Mouse (Mus musculus) embryonic facial prominence, embryonic 11.5 days (tissue): ENCODE results near the gene Ralgapa2. TPM values are rescaled to one million over a fixed set of nuclear protein-coding genes. Genes with fewer than 3 reads are reported as not detected.

Source experiments
- ATAC-seq: fragments of 200-750 bp; cut with Nextera tagmentation; replicated peaks from 2 replicates; pipeline ENCODE4 v1.8.0; 2017; ENCODE audit warnings: low read depth; ENCODE audit not compliant: insufficient number of reproducible peaks, low FRiP score, low TSS enrichment
- DNase-seq: peaks from one replicate; pipeline ENCODE4 v3.0.0-alpha.2; 2015; ENCODE audit warnings: low spot score
- H3K27ac ChIP-seq: fragments of 300-500 bp; sonication (generic); replicated peaks from 2 replicates; pipeline ENCODE4 v1.5.1; 2014; ENCODE audit warnings: mild to moderate bottlenecking, low read depth, low read length, control low read depth
- H3K27me3 ChIP-seq: fragments of 300-500 bp; sonication (generic); 2 replicates; pipeline ENCODE4 v1.6.1; 2014; ENCODE audit warnings: mild to moderate bottlenecking, low read length, moderate library complexity, mixed read lengths; ENCODE audit not compliant: control insufficient read depth, insufficient read depth
- H3K36me3 ChIP-seq: fragments of 300-500 bp; sonication (generic); replicated peaks from 2 replicates; pipeline ENCODE4 v1.6.1; 2014; ENCODE audit warnings: low read depth, mild to moderate bottlenecking, low read length, moderate library complexity, mixed read lengths; ENCODE audit not compliant: control insufficient read depth, insufficient read depth
- H3K4me1 ChIP-seq: fragments of 300-500 bp; sonication (generic); 2 replicates; pipeline ENCODE4 v1.6.1; 2014; ENCODE audit warnings: low read length, mixed read lengths; ENCODE audit not compliant: control insufficient read depth, insufficient read depth
- H3K4me2 ChIP-seq: fragments of 300-500 bp; sonication (generic); 2 replicates; pipeline ENCODE4 v1.6.1; 2014; ENCODE audit warnings: low read depth, mild to moderate bottlenecking, control low read depth, low read length, moderate library complexity
- H3K4me3 ChIP-seq: fragments of 300-500 bp; sonication (generic); 2 replicates; pipeline ENCODE4 v1.5.1; 2014; ENCODE audit warnings: low read depth, low read length, control low read depth
- H3K9ac ChIP-seq: fragments of 300-500 bp; sonication (generic); replicated peaks from 2 replicates; pipeline ENCODE4 v1.6.1; 2014; ENCODE audit warnings: mild to moderate bottlenecking, control low read depth, low read length
- H3K9me3 ChIP-seq: fragments of 300-500 bp; sonication (generic); replicated peaks from 2 replicates; pipeline ENCODE4 v1.6.1; 2016; ENCODE audit warnings: mild to moderate bottlenecking, low read length, inconsistent platforms, mixed read lengths; ENCODE audit not compliant: control insufficient read depth
- WGBS: fragments of 180-500 bp; shearing (Covaris S2); extraction: QIAGEN DNeasy Blood & Tissue Kit; methylation state at CpG from one replicate; pipeline ENCODE4 v1.1.7; 2014; 5-methylcytosine and 5-hydroxymethylcytosine counted together
- polyA plus RNA-seq: library from polyadenylated mRNA; unstranded; fragments of >200 nt; fragmentation: Nextera tagmentation; extraction: Ambion mirVana; gene quantifications from 2 replicates; pipeline ENCODE4 v1.2.1, GENCODE M21; 2014

Ralgapa2 gene
- polyA plus RNA-seq, 1 experiment from 2014 or later, result 8.2 TPM

- Histone ChIP-seq H3K27me3 (no peaks in the 10 kb centered on the region), H3K4me2 (no peak overlapping the region), H3K4me1 (no peaks in the 10 kb centered on the region), H3K9me3 (no peaks in the 10 kb centered on the region), H3K27ac (no peak overlapping the region), H3K4me3 (no peak overlapping the region), H3K36me3 (no peaks in the 10 kb centered on the region), H3K9ac (no peak overlapping the region)
- 88% methylated on average over 6 of the region's 6 CpGs for WGBS
- DNase-seq, result no peak
- ATAC-seq, result no peak
Measured at GRCm38 (mm10) chr2:146398211-146398865, 113.8 kb downstream of the Ralgapa2 start.

GRCm38 (mm10) chr2:146387211-146387610 is 124.9 kb downstream of the Ralgapa2 start:
- H3K4me3 ChIP-seq, result no peak overlapping the region
- H3K27me3 ChIP-seq, result no peaks in the 10 kb centered on the region
- ATAC-seq, result no peak
- H3K4me2 ChIP-seq, result no peak overlapping the region
- DNase-seq, result peak; percentile 14
- H3K27ac ChIP-seq, result no peak overlapping the region
- H3K9me3 ChIP-seq, result no peaks in the 10 kb centered on the region
- 72% methylated on average over 2 of the region's 2 CpGs for WGBS
- H3K4me1 ChIP-seq, result no peaks in the 10 kb centered on the region
- H3K36me3 ChIP-seq, result no peaks in the 10 kb centered on the region
- H3K9ac ChIP-seq, result no peak overlapping the region

GRCm38 (mm10) chr2:146384582-146384981 is 127.6 kb downstream of the Ralgapa2 start:
- no peaks in the 10 kb centered on the region for H3K27me3 ChIP-seq
- no peak for ATAC-seq
- peak; percentile 46 for DNase-seq

GRCm38 (mm10) chr2:146376293-146376692 is 135.9 kb downstream of the Ralgapa2 start:
- Histone ChIP-seq H3K9me3 (no peaks in the 10 kb centered on the region), H3K4me1 (no peaks in the 10 kb centered on the region), H3K9ac (no peak overlapping the region), H3K4me2 (no peak overlapping the region), H3K27me3 (no peaks in the 10 kb centered on the region), H3K36me3 (no peaks in the 10 kb centered on the region), H3K4me3 (no peak overlapping the region), H3K27ac (no peak overlapping the region)
- DNase-seq (no peak), ATAC-seq (no peak)
- 81% methylated on average over 5 of the region's 5 CpGs for WGBS

More at GRCm38 (mm10) chr2:146384582-146384981, 127.6 kb downstream of the Ralgapa2 start:
- no peak overlapping the region for H3K27ac ChIP-seq
- no peaks in the 10 kb centered on the region for H3K9me3 ChIP-seq
- no peaks in the 10 kb centered on the region for H3K4me1 ChIP-seq
- no peak overlapping the region for H3K9ac ChIP-seq
- H3K4me2 ChIP-seq, result no peak overlapping the region
- 45% methylated on average over 1 of the region's 1 CpGs for WGBS
- H3K4me3 ChIP-seq, result no peak overlapping the region
- H3K36me3 ChIP-seq, result no peaks in the 10 kb centered on the region

- no peaks in the 10 kb centered on the region for H3K27me3 ChIP-seq
- no peak overlapping the region for H3K9ac ChIP-seq
- DNase-seq, result no peak
- H3K9me3 ChIP-seq, result no peaks in the 10 kb centered on the region
- H3K36me3 ChIP-seq, result no peaks in the 10 kb centered on the region
- no peak for ATAC-seq
- H3K4me1 ChIP-seq, result no peaks in the 10 kb centered on the region
- H3K4me2 ChIP-seq, result no peak overlapping the region
- no peak overlapping the region for H3K27ac ChIP-seq
- WGBS, result 60% methylated on average over 12 of the region's 12 CpGs
- no peak overlapping the region for H3K4me3 ChIP-seq
Measured at GRCm38 (mm10) chr2:146366098-146366497, 146.0 kb downstream of the Ralgapa2 start.

GRCm38 (mm10) chr2:146365368-146365983 is 146.7 kb downstream of the Ralgapa2 start:
- H3K27ac ChIP-seq, result no peak overlapping the region
- H3K36me3 ChIP-seq, result no peaks in the 10 kb centered on the region
- no peaks in the 10 kb centered on the region for H3K27me3 ChIP-seq
- no peak overlapping the region for H3K4me2 ChIP-seq
- H3K4me1 ChIP-seq, result no peaks in the 10 kb centered on the region
- ATAC-seq (no peak), DNase-seq (peak; percentile 26)
- no peak overlapping the region for H3K4me3 ChIP-seq
- WGBS, result 55% methylated on average over 11 of the region's 11 CpGs
- H3K9ac ChIP-seq, result no peak overlapping the region
- H3K9me3 ChIP-seq, result no peaks in the 10 kb centered on the region

- Histone ChIP-seq H3K27ac (no peak overlapping the region), H3K36me3 (no peaks in the 10 kb centered on the region), H3K4me3 (no peak overlapping the region), H3K9me3 (no peaks in the 10 kb centered on the region), H3K4me2 (no peak overlapping the region), H3K27me3 (no peaks in the 10 kb centered on the region), H3K4me1 (no peaks in the 10 kb centered on the region), H3K9ac (no peak overlapping the region)
- DNase-seq (no peak), ATAC-seq (no peak)
- WGBS, result 68% methylated on average over 2 of the region's 2 CpGs
Measured at GRCm38 (mm10) chr2:146363483-146363882, 148.7 kb downstream of the Ralgapa2 start.

- DNase-seq (no peak), ATAC-seq (no peak)
- Histone ChIP-seq H3K27me3 (no peaks in the 10 kb centered on the region), H3K4me1 (no peaks in the 10 kb centered on the region), H3K4me3 (no peak overlapping the region), H3K27ac (no peak overlapping the region), H3K9me3 (no peaks in the 10 kb centered on the region), H3K9ac (no peak overlapping the region), H3K36me3 (no peaks in the 10 kb centered on the region), H3K4me2 (no peak overlapping the region)
- 70% methylated on average over 1 of the region's 1 CpGs for WGBS
Measured at GRCm38 (mm10) chr2:146362932-146363331, 149.2 kb downstream of the Ralgapa2 start.
